12 mouse cellular contexts compared by ENCODE assay signal in the genomic region with DNA sequence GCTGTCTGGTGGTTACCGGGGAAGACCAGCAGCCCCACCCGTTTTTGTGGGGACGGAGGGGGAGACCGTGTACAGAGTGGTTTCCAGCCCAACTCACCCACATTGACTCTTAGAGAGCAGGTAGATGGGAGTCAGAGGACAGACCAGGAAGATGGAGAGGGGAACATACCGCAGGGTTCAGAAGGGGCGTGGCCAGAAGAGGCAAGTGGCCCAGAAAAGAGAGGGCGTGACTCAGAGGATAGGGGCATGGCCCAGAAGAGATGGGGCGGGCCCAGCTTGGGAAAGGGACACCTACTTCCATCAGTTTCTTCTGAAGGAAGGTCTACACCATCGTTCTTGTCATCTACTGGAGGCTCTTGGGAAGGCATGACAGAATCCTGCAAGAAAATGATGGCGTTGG.
"Had no signal": no experiment of that assay in that cellular context is flagged by ENCODE, and none has a peak within 500 bp of the region (broad histone marks: within the 10 kb centered on the region; RNA-seq: fewer than 3 reads in every experiment).

No protein-coding gene starts in this region.

- H3K4me2 ChIP-seq: limb, embryonic 15.5 days; liver, embryonic 12.5 days; lung, embryonic 14.5 days; midbrain, embryonic 12.5 days; neural tube, embryonic 13.5 days had no signal

- H3K27me3 ChIP-seq: limb, embryonic 15.5 days; liver, embryonic 12.5 days; midbrain, embryonic 12.5 days; neural tube, embryonic 13.5 days had no signal

- H3K27ac ChIP-seq: kidney, postnatal 0 days; limb, embryonic 15.5 days; liver, embryonic 12.5 days; midbrain, embryonic 12.5 days; neural tube, embryonic 13.5 days had no signal

- ATAC-seq: liver, embryonic 12.5 days; midbrain, embryonic 16.5 days had no signal

- DNase-seq: kidney, adult 8-10 months; kidney, postnatal 36 days; layer of hippocampus, adult 9-11 months; layer of hippocampus, postnatal 36 days; lung, embryonic 14.5 days; retina, postnatal 1 day had no signal

- H3K9me3 ChIP-seq: limb, embryonic 15.5 days; liver, embryonic 12.5 days; midbrain, embryonic 12.5 days; neural tube, embryonic 13.5 days had no signal

- H3K4me3 ChIP-seq: limb, embryonic 15.5 days; liver, embryonic 12.5 days; midbrain, embryonic 12.5 days; neural tube, embryonic 13.5 days had no signal

- H3K4me1 ChIP-seq: midbrain, embryonic 12.5 days; neural tube, embryonic 13.5 days had no signal

- H3K36me3 ChIP-seq: limb, embryonic 15.5 days; liver, embryonic 12.5 days; midbrain, embryonic 12.5 days had no signal

- H3K9ac ChIP-seq: limb, embryonic 15.5 days; liver, embryonic 12.5 days; lung, embryonic 14.5 days; midbrain, embryonic 12.5 days; neural tube, embryonic 13.5 days had no signal
